ENCODE assay signal across 10 mouse cellular contexts in genomic region chr17:47484993-47485392, GRCm38 (mm10). TPM values are rescaled to one million over a fixed set of nuclear protein-coding genes. Genes with fewer than 3 reads are reported as not detected.
DNase-seq lines count a peak whose midpoint lies in the region; ATAC-seq lines count a peak whose summit lies in the region.
"Had no signal": no experiment of that assay in that cellular context is flagged by ENCODE, and none has a peak within 500 bp of the region (broad histone marks: within the 10 kb centered on the region; RNA-seq: fewer than 3 reads in every experiment).

No protein-coding gene starts in this region.

- no peaks in the 10 kb centered on the region for H3K27me3 ChIP-seq in heart, embryonic 13.5 days (replicated peaks)
- H3K27me3 ChIP-seq in megakaryocyte, embryonic 14.5 days (replicated peaks): peaks cover 11% of the 10 kb centered on the region
- H3K27me3 ChIP-seq in limb, embryonic 13.5 days: no peaks in the 10 kb centered on the region
- no peaks in the 10 kb centered on the region for H3K27me3 ChIP-seq in stomach, embryonic 15.5 days (replicated peaks)
- H3K27me3 ChIP-seq: neural tube, embryonic 12.5 days had no signal

- peak overlapping the region; percentile 80 for H3K27ac ChIP-seq in heart, embryonic 13.5 days (replicated peaks)
- H3K27ac ChIP-seq in limb, embryonic 13.5 days: peak overlapping the region; percentile 10; the same call in 1 of the 2 replicates
- H3K27ac ChIP-seq in stomach, embryonic 15.5 days: peak overlapping the region; percentile 87
- H3K27ac ChIP-seq: neural tube, embryonic 12.5 days had no signal

- H3K4me1 ChIP-seq in heart, embryonic 13.5 days: peaks cover 25% of the 10 kb centered on the region
- H3K4me1 ChIP-seq in megakaryocyte, embryonic 14.5 days: peaks cover 36% of the 10 kb centered on the region
- peaks cover 19% of the 10 kb centered on the region for H3K4me1 ChIP-seq in limb, embryonic 13.5 days
- H3K4me1 ChIP-seq in stomach, embryonic 15.5 days: peaks cover 25% of the 10 kb centered on the region

- H3K9me3 ChIP-seq in heart, embryonic 13.5 days: no peaks in the 10 kb centered on the region
- H3K9me3 ChIP-seq in megakaryocyte, embryonic 14.5 days: no peaks in the 10 kb centered on the region
- no peaks in the 10 kb centered on the region for H3K9me3 ChIP-seq in limb, embryonic 13.5 days
- H3K9me3 ChIP-seq in stomach, embryonic 15.5 days: no peaks in the 10 kb centered on the region
- H3K9me3 ChIP-seq: neural tube, embryonic 12.5 days had no signal

- H3K9ac ChIP-seq in heart, embryonic 13.5 days: peak overlapping the region; percentile 24; the same call in 1 of the 2 replicates
- H3K9ac ChIP-seq in limb, embryonic 13.5 days: no peak overlapping the region
- no peak overlapping the region for H3K9ac ChIP-seq in stomach, embryonic 15.5 days
- H3K9ac ChIP-seq: neural tube, embryonic 12.5 days had no signal

- WGBS in heart, embryonic 13.5 days: 8% methylated on average over 3 of the region's 3 CpGs
- WGBS in limb, embryonic 13.5 days: 6% methylated on average over 3 of the region's 3 CpGs
- 6% methylated on average over 3 of the region's 3 CpGs for WGBS in stomach, embryonic 15.5 days

- no peak overlapping the region for H3K4me2 ChIP-seq in heart, embryonic 13.5 days
- H3K4me2 ChIP-seq in limb, embryonic 13.5 days (replicated peaks): no peak overlapping the region
- 0 out of 2 replicates have a peak overlapping the region, but pooled peaks have one; percentile 19 for H3K4me2 ChIP-seq in stomach, embryonic 15.5 days
- H3K4me2 ChIP-seq: neural tube, embryonic 12.5 days had no signal

- no peak for DNase-seq in heart, postnatal 4 days
- no peak for DNase-seq in adipocyte (ENCODE audit: low spot score)

- no peak overlapping the region for H3K4me3 ChIP-seq in heart, embryonic 13.5 days
- H3K4me3 ChIP-seq in megakaryocyte, embryonic 14.5 days (replicated peaks): peak overlapping the region; percentile 51
- no peak overlapping the region for H3K4me3 ChIP-seq in limb, embryonic 13.5 days
- H3K4me3 ChIP-seq in stomach, embryonic 15.5 days (replicated peaks): no peak overlapping the region
- H3K4me3 ChIP-seq: neural tube, embryonic 12.5 days had no signal

- ATAC-seq in heart, embryonic 13.5 days (ENCODE audit: extremely low read depth, insufficient number of reproducible peaks, low FRiP score, low TSS enrichment): no peak
- no peak for ATAC-seq in megakaryocyte, adult 5-6 weeks (ENCODE audit: poor library complexity, severe bottlenecking)
- ATAC-seq in limb, embryonic 13.5 days (ENCODE audit: low FRiP score, low read depth): no peak
- ATAC-seq in stomach, embryonic 15.5 days (ENCODE audit: insufficient read depth, low FRiP score, low read depth): no peak
- no peak for ATAC-seq in inflammation-experienced regulatory T-cells, adult 6 months

- peaks cover 27% of the 10 kb centered on the region for H3K36me3 ChIP-seq in heart, embryonic 13.5 days
- H3K36me3 ChIP-seq in megakaryocyte, embryonic 14.5 days (replicated peaks; ENCODE audit: low read length): peaks cover 33% of the 10 kb centered on the region
- peaks cover 23% of the 10 kb centered on the region for H3K36me3 ChIP-seq in limb, embryonic 13.5 days
- peaks cover 17% of the 10 kb centered on the region for H3K36me3 ChIP-seq in stomach, embryonic 15.5 days

RNA-seq across cellular contexts. Expression of gene Taf8, which starts 17.1 kb away (rescaled TPM):
- 18.4 and 19.4 TPM in 2 replicates for polyA plus RNA-seq in heart, embryonic 13.5 days (2015; fragmentation: Nextera tagmentation; extraction: Ambion mirVana)
- total RNA-seq in heart, postnatal 4 days (2021): 10 to 100 TPM; 13.7 to 14.6 TPM
- polyA plus RNA-seq in megakaryocyte, embryonic 14.5 days (2012; ENCODE audit: insufficient read depth, low replicate concordance): 8.7 and 11.5 TPM in 2 replicates
- total RNA-seq in megakaryocyte, adult 5-6 weeks (2015): 16.3 and 19.3 TPM in 2 replicates
- total RNA-seq in megakaryocyte, adult 5-6 weeks (2017): 44.0 and 57.5 TPM in 2 replicates
- polyA plus RNA-seq in limb, embryonic 13.5 days (2015; fragmentation: Nextera tagmentation; extraction: Ambion mirVana): 34.6 and 34.9 TPM in 2 replicates
- polyA plus RNA-seq in stomach, embryonic 15.5 days (2015; fragmentation: Nextera tagmentation; extraction: Ambion mirVana): 23.3 and 25.2 TPM in 2 replicates
- 10 to 100 TPM; 56.9 to 80.8 (median 70.0) TPM for polyA plus RNA-seq in inflammation-experienced regulatory T-cells, adult 6 months (2017; shearing (Covaris generic))

RNA-seq across cellular contexts. Expression of gene Ccnd3, which starts 19.9 kb away (rescaled TPM):
- polyA plus RNA-seq in heart, embryonic 13.5 days (2015; fragmentation: Nextera tagmentation; extraction: Ambion mirVana): 451 and 478 TPM in 2 replicates
- total RNA-seq in heart, postnatal 4 days (2021): 100 to 1,000 TPM; 170 to 175 TPM
- polyA plus RNA-seq in megakaryocyte, embryonic 14.5 days (2012; ENCODE audit: insufficient read depth, low replicate concordance): 872 and 1,542 TPM in 2 replicates
- 315 and 324 TPM in 2 replicates for total RNA-seq in megakaryocyte, adult 5-6 weeks (2015)
- 155 and 184 TPM in 2 replicates for total RNA-seq in megakaryocyte, adult 5-6 weeks (2017)
- 392 and 402 TPM in 2 replicates for polyA plus RNA-seq in limb, embryonic 13.5 days (2015; fragmentation: Nextera tagmentation; extraction: Ambion mirVana)
- polyA plus RNA-seq in stomach, embryonic 15.5 days (2015; fragmentation: Nextera tagmentation; extraction: Ambion mirVana): 391 and 408 TPM in 2 replicates
- 100 to 1,000 TPM; 124 to 141 (median 130) TPM for polyA plus RNA-seq in inflammation-experienced regulatory T-cells, adult 6 months (2017; shearing (Covaris generic))

RNA-seq across cellular contexts. Expression of gene 1700001C19Rik, which starts 47.8 kb away (rescaled TPM):
- 0.66 and 0.99 TPM in 2 replicates for polyA plus RNA-seq in heart, embryonic 13.5 days (2015; fragmentation: Nextera tagmentation; extraction: Ambion mirVana)
- total RNA-seq in heart, postnatal 4 days (2021): under 1 TPM; 0.32 to 0.45 TPM
- not detected in 2 replicates for polyA plus RNA-seq in megakaryocyte, embryonic 14.5 days (2012; ENCODE audit: insufficient read depth, low replicate concordance)
- total RNA-seq in megakaryocyte, adult 5-6 weeks (2015): not detected in 2 replicates
- total RNA-seq in megakaryocyte, adult 5-6 weeks (2017): not detected in 2 replicates
- 0.24 TPM in 1 of 2 replicates, not detected in the other for polyA plus RNA-seq in limb, embryonic 13.5 days (2015; fragmentation: Nextera tagmentation; extraction: Ambion mirVana)
- 0.12 and 0.37 TPM in 2 replicates for polyA plus RNA-seq in stomach, embryonic 15.5 days (2015; fragmentation: Nextera tagmentation; extraction: Ambion mirVana)
- polyA plus RNA-seq in inflammation-experienced regulatory T-cells, adult 6 months (2017; shearing (Covaris generic)): not detected
- total RNA-seq: heart, postnatal 25 days had no signal

RNA-seq across cellular contexts. Expression of gene AI661453, which starts 48.6 kb away (rescaled TPM):
- polyA plus RNA-seq in heart, embryonic 13.5 days (2015; fragmentation: Nextera tagmentation; extraction: Ambion mirVana): 0.82 and 1.2 TPM in 2 replicates
- total RNA-seq in heart, postnatal 4 days (2021): 1 to 10 TPM; 2.2 to 3.5 TPM
- 0.44 and 0.48 TPM in 2 replicates for polyA plus RNA-seq in megakaryocyte, embryonic 14.5 days (2012; ENCODE audit: insufficient read depth, low replicate concordance)
- 0.25 and 0.38 TPM in 2 replicates for total RNA-seq in megakaryocyte, adult 5-6 weeks (2015)
- total RNA-seq in megakaryocyte, adult 5-6 weeks (2017): 0.16 TPM in 1 of 2 replicates, not detected in the other
- polyA plus RNA-seq in limb, embryonic 13.5 days (2015; fragmentation: Nextera tagmentation; extraction: Ambion mirVana): 0.66 and 0.99 TPM in 2 replicates
- polyA plus RNA-seq in stomach, embryonic 15.5 days (2015; fragmentation: Nextera tagmentation; extraction: Ambion mirVana): 3.5 and 4.0 TPM in 2 replicates
- not detected for polyA plus RNA-seq in inflammation-experienced regulatory T-cells, adult 6 months (2017; shearing (Covaris generic))

Comparison
In these comparisons a context has a peak if more than half of its experiments do, and no peak if none do; other contexts are left out.
1. H3K27ac ChIP-seq: peak in every context shown above with its lines; median percentile 87 in stomach, embryonic 15.5 days; 80 in heart, embryonic 13.5 days; 10 in limb, embryonic 13.5 days.